Mouse (Mus musculus) myocyte (in vitro differentiated cells): ENCODE results near the gene Cela1. TPM values are rescaled to one million over a fixed set of nuclear protein-coding genes. Genes with fewer than 3 reads are reported as not detected.

Experiments used
- H3K27me3 ChIP-seq: one replicate; pipeline ENCODE4 v1.6.1; 2011; ENCODE audit not compliant: control insufficient read depth, insufficient read depth, insufficient read length
- H3K36me3 ChIP-seq: one replicate; pipeline ENCODE4 v1.6.1; 2011; ENCODE audit not compliant: control insufficient read depth, insufficient read depth
- H3K4me2 ChIP-seq: one replicate; pipeline ENCODE4 v1.6.1; 2011; ENCODE audit warnings: low read depth, control low read depth
- H3K4me3 ChIP-seq: one replicate; pipeline ENCODE4 v1.5.1; 2011; ENCODE audit warnings: mild to moderate bottlenecking, control low read depth, moderate library complexity
- H3K79me2 ChIP-seq: one replicate; pipeline ENCODE4 v1.6.1; 2011; ENCODE audit not compliant: control insufficient read depth, insufficient read depth
- H3ac ChIP-seq: one replicate; pipeline ENCODE4 v1.6.1; 2011; ENCODE audit not compliant: control insufficient read depth, insufficient read length
- CEBPB ChIP-seq: IDR thresholded peaks from 2 replicates; pipeline ENCODE4 v1.6.1; 2011; ENCODE audit warnings: mild to moderate bottlenecking, moderate library complexity; ENCODE audit not compliant: poor library complexity, insufficient read depth, severe bottlenecking
- E2F4 ChIP-seq: IDR thresholded peaks from one replicate; pipeline ENCODE4 v1.6.1; 2011; ENCODE audit warnings: mild to moderate bottlenecking, control low read depth, moderate library complexity; ENCODE audit not compliant: insufficient read depth
- MAX ChIP-seq: IDR thresholded peaks from one replicate; pipeline ENCODE4 v1.6.1; 2011; ENCODE audit warnings: low read depth, mild to moderate bottlenecking, control low read depth
- MYOD1 ChIP-seq, 3 experiments: IDR thresholded peaks; one replicate each; pipeline ENCODE4 v1.6.1; 2011; ENCODE audit warnings: control low read depth in 2 of 3, low read depth in 2 of 3, mild to moderate bottlenecking in 2 of 3, moderate library complexity in 1 of 3; ENCODE audit not compliant: insufficient read length in 2 of 3, control insufficient read depth in 1 of 3
- MYOG ChIP-seq, 3 experiments: IDR thresholded peaks; one replicate each; pipeline ENCODE4 v1.6.1; 2011; ENCODE audit warnings: control low read depth in 2 of 3, low read depth in 2 of 3, mild to moderate bottlenecking in 2 of 3; ENCODE audit not compliant: insufficient read length in 2 of 3, control insufficient read depth in 1 of 3, insufficient read depth in 1 of 3
- POLR2A ChIP-seq: IDR thresholded peaks from one replicate; pipeline ENCODE4 v1.6.1; 2011; ENCODE audit warnings: low read depth, mild to moderate bottlenecking, control low read depth, moderate library complexity; ENCODE audit not compliant: insufficient read length
- POLR2AphosphoS2 ChIP-seq: IDR thresholded peaks from one replicate; pipeline ENCODE4 v1.6.1; 2011; ENCODE audit warnings: low read depth, control low read depth; ENCODE audit not compliant: insufficient read length
- REST ChIP-seq: IDR thresholded peaks from one replicate; pipeline ENCODE4 v1.6.1; 2011; ENCODE audit warnings: mild to moderate bottlenecking, control low read depth, moderate library complexity; ENCODE audit not compliant: insufficient read depth, insufficient read length
- SRF ChIP-seq: IDR thresholded peaks from one replicate; pipeline ENCODE4 v1.6.1; 2011; ENCODE audit warnings: low read depth; ENCODE audit not compliant: control insufficient read depth, insufficient read length
- TCF12 ChIP-seq: IDR thresholded peaks from one replicate; pipeline ENCODE4 v1.6.1; 2011; ENCODE audit warnings: mild to moderate bottlenecking, control low read depth; ENCODE audit not compliant: poor library complexity, insufficient read depth, severe bottlenecking
- TCF3 ChIP-seq: IDR thresholded peaks from one replicate; pipeline ENCODE4 v1.6.1; 2011; ENCODE audit warnings: low read depth, control low read depth; ENCODE audit not compliant: insufficient read length
- USF1 ChIP-seq: IDR thresholded peaks from one replicate; pipeline ENCODE4 v1.6.1; 2011; ENCODE audit warnings: low read depth, mild to moderate bottlenecking, control low read depth, moderate library complexity
- polyA plus RNA-seq: library from polyadenylated mRNA; unstranded; fragments of >200 nt; fragmentation: generic; extraction: Trizol; gene quantifications from one replicate; pipeline ENCODE4 v1.2.1, GENCODE M21; 2012; ENCODE audit warnings: missing spikeins

Cela1 gene
- polyA plus RNA-seq, 1 experiment = 23.5 TPM

GRCm38 (mm10) chr15:100673585-100674391 is 13.9 kb downstream of the Cela1 start:
- Histone ChIP-seq H3K36me3 (no peaks in the 10 kb centered on the region), H3ac (no peak overlapping the region), H3K4me3 (no peak overlapping the region), H3K79me2 (no peaks in the 10 kb centered on the region), H3K27me3 (no peaks in the 10 kb centered on the region), H3K4me2 (no peak overlapping the region)
- no peak for TF ChIP-seq USF1

GRCm38 (mm10) chr15:100670833-100671232 is 16.9 kb downstream of the Cela1 start:
- Histone ChIP-seq H3K79me2 (no peaks in the 10 kb centered on the region), H3K4me2 (no peak overlapping the region), H3K36me3 (no peaks in the 10 kb centered on the region), H3K27me3 (peaks cover 13% of the 10 kb centered on the region), H3ac (no peak overlapping the region), H3K4me3 (no peak overlapping the region)
- TF ChIP-seq SRF (no peak), USF1 (no peak), TCF3 (no peak), MAX (no peak), POLR2AphosphoS2 (no peak)

GRCm38 (mm10) chr15:100670004-100670403 is 17.7 kb downstream of the Cela1 start:
- Histone ChIP-seq H3K4me2 (no peak overlapping the region), H3K79me2 (no peaks in the 10 kb centered on the region), H3K36me3 (no peaks in the 10 kb centered on the region), H3K27me3 (peaks cover 15% of the 10 kb centered on the region), H3K4me3 (no peak overlapping the region), H3ac (no peak overlapping the region)
- no peak for TF ChIP-seq TCF3
- TF ChIP-seq POLR2A = no peak
- TF ChIP-seq USF1 = no peak

GRCm38 (mm10) chr15:100669337-100669736 is 18.4 kb downstream of the Cela1 start, which contains the start of gene Bin2:
Gene Bin2, minus strand, starts transcription at chr15:100669553.
- Histone ChIP-seq H3K4me2 (no peak within 1 kb of the TSS), H3K36me3 (no peaks in the 10 kb centered on the region), H3ac (no peak within 1 kb of the TSS), H3K27me3 (peaks cover 21% of the 10 kb centered on the region), H3K4me3 (no peak within 1 kb of the TSS), H3K79me2 (no peaks in the 10 kb centered on the region)
- TF ChIP-seq REST (no peak), CEBPB (no peak), MYOG (IDR thresholded peaks at IDR 0.05; ENCODE audit: control insufficient read depth in 1 of 3, insufficient read depth in 1 of 3, insufficient read length in 2 of 3, low read depth in 2 of 3) (peak in 1 of 3 experiments; percentile 0)

- Histone ChIP-seq H3K4me2 (no peak overlapping the region), H3K27me3 (peaks cover 29% of the 10 kb centered on the region), H3K4me3 (no peak overlapping the region), H3K36me3 (no peaks in the 10 kb centered on the region), H3K79me2 (no peaks in the 10 kb centered on the region), H3ac (no peak overlapping the region)
- TF ChIP-seq USF1 (no peak), MYOG (IDR thresholded peaks at IDR 0.05; ENCODE audit: control insufficient read depth in 1 of 3, insufficient read depth in 1 of 3, insufficient read length in 2 of 3, low read depth in 2 of 3) (no peak), TCF12 (no peak), CEBPB (no peak), POLR2A (no peak), SRF (no peak), REST (no peak), MYOD1 (IDR thresholded peaks at IDR 0.05; ENCODE audit: control insufficient read depth in 1 of 3, insufficient read length in 2 of 3, low read depth in 2 of 3) (no peak), POLR2AphosphoS2 (no peak), MAX (no peak), TCF3 (no peak), E2F4 (no peak)
Measured at GRCm38 (mm10) chr15:100667871-100668545, 19.7 kb downstream of the Cela1 start.
